26 mouse cellular contexts compared by ENCODE assay signal in the genomic region with DNA sequence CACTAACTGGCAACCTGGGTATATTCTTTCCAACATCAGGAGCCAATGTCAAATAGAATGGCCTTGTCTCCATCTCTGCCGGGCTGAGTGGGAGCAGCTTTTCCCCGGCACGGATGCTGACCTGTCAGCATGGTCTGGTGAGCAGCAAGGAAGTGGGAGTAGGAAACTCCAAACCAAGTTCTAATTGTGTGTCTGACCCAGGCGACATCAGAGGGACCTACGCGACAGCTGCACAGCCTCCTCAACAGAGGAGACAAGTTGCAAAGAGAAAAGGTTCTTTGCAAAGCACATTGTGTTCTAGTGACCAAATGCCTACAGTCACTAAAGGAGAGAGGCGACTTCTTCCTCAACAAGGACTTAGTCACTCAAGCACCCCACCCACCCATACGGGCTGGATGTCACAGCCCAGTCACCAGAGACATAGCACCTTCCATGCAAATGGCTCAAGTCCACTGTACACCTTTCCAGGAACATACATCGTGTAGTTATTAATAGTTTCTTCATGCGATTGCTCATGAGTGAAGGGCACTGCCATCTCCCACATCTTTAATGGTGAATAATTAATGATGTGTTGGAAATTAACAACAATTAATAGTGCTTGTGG.
A peak's percentile ranks its signal among the peaks of the same experiment; 100 is the strongest.
DNase-seq lines count a peak whose midpoint lies in the region; ATAC-seq lines count a peak whose summit lies in the region.
"Had no signal": no experiment of that assay in that cellular context is flagged by ENCODE, and none has a peak within 500 bp of the region (broad histone marks: within the 10 kb centered on the region; RNA-seq: fewer than 3 reads in every experiment).

No protein-coding gene starts in this region.

- no peaks in the 10 kb centered on the region for H3K9me3 ChIP-seq in heart, embryonic 10.5 days
- H3K9me3 ChIP-seq in kidney, embryonic 14.5 days (ENCODE audit: control insufficient read depth, low read length) = no peaks in the 10 kb centered on the region
- H3K9me3 ChIP-seq in kidney, embryonic 16.5 days (ENCODE audit: low read length) = no peaks in the 10 kb centered on the region
- no peaks in the 10 kb centered on the region for H3K9me3 ChIP-seq in forebrain, embryonic 10.5 days
- H3K9me3 ChIP-seq: G1E had no signal

- 75% methylated on average over 10 of the region's 10 CpGs for WGBS in heart, embryonic 10.5 days
- 22% methylated on average over 10 of the region's 10 CpGs for WGBS in kidney, embryonic 14.5 days
- WGBS in kidney, embryonic 16.5 days = 22% methylated on average over 10 of the region's 10 CpGs
- WGBS in forebrain, embryonic 10.5 days = 92% methylated on average over 10 of the region's 10 CpGs

- DNase-seq in heart, embryonic 10.5 days (ENCODE audit: low spot score) = peak; percentile 19
- no peak for DNase-seq in heart, postnatal 25 days (ENCODE audit: low spot score)
- DNase-seq in kidney, postnatal 25 days = no peak
- DNase-seq in kidney, postnatal 10 days = peak; percentile 38
- no peak for DNase-seq in right cerebral cortex, postnatal 4 days
- no peak for DNase-seq in forebrain, embryonic 10.5 days (ENCODE audit: extremely low spot score, low spot score)
- DNase-seq: adrenal gland, postnatal 10 days; adrenal gland, postnatal 36 days; B cell, adult 2 months; cerebellum, adult 18-20 months; cerebellum, adult 9-10 months; cerebellum, postnatal 14 days; forebrain, postnatal 0 days; gastrocnemius, adult 2 months; gastrocnemius, postnatal 25 days; heart, adult 2 months; heart, postnatal 4 days had no signal

- H3K27me3 ChIP-seq in heart, embryonic 10.5 days (ENCODE audit: insufficient read depth, poor library complexity, severe bottlenecking) = no peaks in the 10 kb centered on the region
- H3K27me3 ChIP-seq in kidney, embryonic 14.5 days (ENCODE audit: control insufficient read depth, insufficient read depth, low read length) = no peaks in the 10 kb centered on the region
- no peaks in the 10 kb centered on the region for H3K27me3 ChIP-seq in kidney, embryonic 16.5 days (ENCODE audit: insufficient read depth, low read length)
- H3K27me3 ChIP-seq in forebrain, embryonic 10.5 days (ENCODE audit: poor library complexity, severe bottlenecking) = no peaks in the 10 kb centered on the region
- H3K27me3 ChIP-seq: CH12.LX, Patski had no signal

- H3K4me1 ChIP-seq in heart, embryonic 10.5 days = no peaks in the 10 kb centered on the region
- peaks cover 11% of the 10 kb centered on the region; the same call in 1 of the 2 replicates for H3K4me1 ChIP-seq in kidney, embryonic 14.5 days (ENCODE audit: control insufficient read depth, insufficient read depth, low read length)
- peaks cover 22% of the 10 kb centered on the region for H3K4me1 ChIP-seq in kidney, embryonic 16.5 days (ENCODE audit: insufficient read depth, low read length)
- H3K4me1 ChIP-seq in forebrain, embryonic 10.5 days = no peaks in the 10 kb centered on the region

- ATAC-seq in kidney, embryonic 14.5 days (ENCODE audit: low FRiP score, low TSS enrichment) = peak; percentile 94
- peak; percentile 86 for ATAC-seq in kidney, embryonic 16.5 days (ENCODE audit: low FRiP score, low TSS enrichment)
- ATAC-seq: forebrain, embryonic 14.5 days; forebrain, postnatal 0 days; hindbrain, postnatal 0 days had no signal

- no peaks in the 10 kb centered on the region for H3K36me3 ChIP-seq in heart, embryonic 10.5 days
- H3K36me3 ChIP-seq in kidney, embryonic 14.5 days (ENCODE audit: control insufficient read depth, insufficient read depth, low read length) = no peaks in the 10 kb centered on the region
- no peaks in the 10 kb centered on the region for H3K36me3 ChIP-seq in kidney, embryonic 16.5 days (ENCODE audit: insufficient read depth, low read length)
- H3K36me3 ChIP-seq in forebrain, embryonic 10.5 days (replicated peaks) = no peaks in the 10 kb centered on the region
- H3K36me3 ChIP-seq: G1E had no signal

- H3K9ac ChIP-seq in kidney, embryonic 14.5 days (ENCODE audit: low read depth, low read length) = no peak overlapping the region
- no peak overlapping the region for H3K9ac ChIP-seq in kidney, embryonic 16.5 days (replicated peaks; ENCODE audit: low read length)
- H3K9ac ChIP-seq: forebrain, postnatal 0 days; hindbrain, embryonic 14.5 days had no signal

- intact Hi-C loops in heart, postnatal 25 days (cut with DNase I) = no loop called here

- no peak overlapping the region for H3K27ac ChIP-seq in heart, embryonic 10.5 days
- no peak overlapping the region for H3K27ac ChIP-seq in kidney, embryonic 14.5 days (ENCODE audit: low read depth, low read length)
- H3K27ac ChIP-seq in kidney, embryonic 16.5 days (ENCODE audit: low read length) = peak overlapping the region; percentile 75; the same call in 1 of the 2 replicates
- no peak overlapping the region for H3K27ac ChIP-seq in forebrain, embryonic 10.5 days
- H3K27ac ChIP-seq: gastrocnemius, adult 2 months; heart, adult 2 months; hindbrain, embryonic 14.5 days; hindbrain, postnatal 0 days had no signal

- H3K4me3 ChIP-seq in heart, embryonic 10.5 days = no peak overlapping the region
- H3K4me3 ChIP-seq in kidney, embryonic 14.5 days (ENCODE audit: low read length) = no peak overlapping the region
- no peak overlapping the region for H3K4me3 ChIP-seq in kidney, embryonic 16.5 days (ENCODE audit: low read length)
- H3K4me3 ChIP-seq in forebrain, embryonic 10.5 days = no peak overlapping the region
- H3K4me3 ChIP-seq: gastrocnemius, adult 2 months; heart, adult 2 months had no signal

- H3K4me2 ChIP-seq in kidney, embryonic 14.5 days (replicated peaks; ENCODE audit: low read depth, low read length) = no peak overlapping the region
- H3K4me2 ChIP-seq in kidney, embryonic 16.5 days (replicated peaks; ENCODE audit: low read depth, low read length) = no peak overlapping the region
- H3K4me2 ChIP-seq: heart, embryonic 11.5 days; hindbrain, embryonic 14.5 days had no signal

Comparison
In these comparisons a context has a peak if more than half of its experiments do, and no peak if none do; other contexts are left out.
1. DNase-seq: peak in heart, embryonic 10.5 days (single experiment) and kidney, postnatal 10 days (single experiment); none in heart, postnatal 25 days (single experiment), kidney, postnatal 25 days (0 of 2), right cerebral cortex, postnatal 4 days (single experiment) and forebrain, embryonic 10.5 days (single experiment).